Mouse (Mus musculus) lung, adult 2 months (tissue): ENCODE data around the gene Uba1y.

Experiments
- CTCF ChIP-seq: fragments of 200-500 bp; IDR thresholded peaks from 2 replicates; pipeline ENCODE4 v1.5.1; 2011; ENCODE audit warnings: mild to moderate bottlenecking, low read length, control low read depth; ENCODE audit not compliant: insufficient read depth
- POLR2A ChIP-seq: fragments of 200-500 bp; IDR thresholded peaks from 2 replicates; pipeline ENCODE4 v1.6.1; 2011; ENCODE audit warnings: low read depth, mild to moderate bottlenecking, control low read depth, low read length, borderline replicate concordance; ENCODE audit errors: extremely low read depth

- TF ChIP-seq POLR2A: no peak
- no peak for TF ChIP-seq CTCF
Observed at GRCm38 (mm10) chrY:872404-872803, 54.0 kb downstream of the Uba1y start.
